Mouse (Mus musculus) left cerebral cortex, adult 18-20 months (tissue): ENCODE measurements at regions not wholly inside any gene's neighbourhood (a gene's known extent, or its start where the extent isn't known, plus 50 kb on each side); places are given as distances from the start of the nearest gene placed in this dataset.

ENCODE experiments used
- DNase-seq, 2 experiments: peaks; one replicate each; pipeline ENCODE4 v3.0.0; 2021 to 2022; ENCODE audit warnings: low spot score in 2 of 2, mixed read lengths in 1 of 2

DNA sequence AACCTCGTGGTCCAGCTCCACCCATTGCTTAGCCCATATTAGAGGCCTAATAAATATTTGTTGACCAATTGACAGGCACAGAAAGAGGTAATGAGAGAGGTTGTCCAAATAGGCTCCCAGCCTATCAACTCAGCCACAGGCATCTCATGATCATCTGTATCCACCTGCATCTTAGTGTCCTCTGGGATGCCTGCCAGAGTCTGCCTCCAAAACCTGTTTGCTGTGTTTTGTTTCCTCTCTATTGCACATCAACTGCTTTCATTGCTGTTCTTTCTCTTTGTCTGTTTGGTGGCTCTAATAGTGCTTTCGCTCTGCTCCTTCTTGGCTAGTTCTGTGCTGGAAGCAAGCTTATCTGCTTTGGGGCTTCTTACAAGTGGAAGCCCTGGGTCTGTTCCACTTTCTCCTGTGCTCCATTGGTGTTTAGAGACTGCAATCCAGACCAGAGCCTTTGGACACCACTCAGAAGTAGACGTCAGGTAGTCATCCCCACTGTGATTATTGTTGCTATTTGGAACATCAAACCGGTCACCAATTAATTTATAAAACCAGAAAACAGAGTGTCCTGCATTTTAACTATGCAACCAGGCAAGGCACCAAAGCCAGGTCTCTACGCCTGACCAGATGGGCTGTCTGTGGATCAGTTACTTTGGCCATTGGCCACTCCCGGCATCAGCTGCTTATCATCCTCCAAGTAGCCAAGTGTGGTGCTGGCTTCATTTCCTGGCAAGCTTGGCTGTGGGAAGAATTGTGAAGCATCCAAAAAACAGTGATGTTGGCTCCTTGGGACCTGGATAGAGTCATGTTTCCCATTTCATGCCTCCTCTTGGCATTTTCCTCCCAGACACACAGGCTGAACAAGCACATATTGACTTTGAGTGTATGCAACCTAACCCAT, 74.5 kb upstream of the Hs3st4 start:
- DNase-seq = no peak

DNA sequence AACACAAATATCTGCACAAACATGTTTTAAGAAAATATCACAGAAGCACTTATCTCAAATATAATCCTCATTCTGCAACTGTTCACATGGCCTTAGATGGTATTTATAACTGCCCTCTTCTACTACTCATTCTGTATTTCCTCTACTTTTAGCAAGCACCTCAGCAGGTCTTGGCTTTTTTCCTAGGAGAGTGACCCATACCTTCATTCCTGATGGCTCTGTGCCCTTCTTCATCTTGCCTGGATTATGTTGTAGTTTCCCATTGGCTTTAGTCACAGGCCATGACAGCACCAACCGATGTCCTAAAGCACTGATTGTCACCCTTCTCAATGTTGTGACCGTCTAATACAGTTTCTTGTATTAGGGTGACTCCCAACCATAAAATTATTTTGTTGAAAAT, 61.2 kb upstream of the Hs3st4 start:
- no peak for DNase-seq

DNA sequence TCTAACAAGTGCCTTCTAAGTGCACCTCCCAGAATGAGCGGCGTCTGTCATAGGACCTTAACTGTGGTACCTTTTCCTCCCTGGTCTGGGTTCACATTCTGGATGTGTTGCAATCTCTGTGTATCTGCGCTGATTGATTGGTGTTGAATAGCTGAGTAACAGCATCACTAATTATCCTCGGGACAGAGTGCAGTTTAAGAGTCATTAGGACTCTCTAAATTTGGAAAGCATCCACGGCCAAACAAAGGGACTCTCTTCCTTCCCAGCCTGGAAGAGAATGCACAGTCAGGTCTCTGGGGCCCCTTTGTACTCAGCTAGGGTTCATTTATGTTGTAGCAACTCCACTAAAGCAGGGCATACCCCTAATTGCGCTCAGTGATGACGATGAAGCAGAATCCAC, 50.2 kb upstream of the Hs3st4 start:
- no peak for DNase-seq
